Mouse (Mus musculus): ENCODE measurements around the gene Hdac10.

- TF ChIP-seq TAL1 (IDR thresholded peaks at IDR 0.05; ENCODE audit: low read length) = no peak
- no peak for TF ChIP-seq GATA1 (IDR thresholded peaks at IDR 0.05; ENCODE audit: low read length)
Measured at GRCm38 (mm10) chr15:89165478-89165877, 37.0 kb upstream of the Hdac10 start.

All from erythroblast, embryonic 14.5 days (primary cell).